Mouse (Mus musculus) adrenal gland (tissue): ENCODE results near the gene March1.

Source experiments
- intact Hi-C: fragments of 180-260 bp; cut with DNase I; formaldehyde crosslinking; loops from one replicate; pipeline ENCODE4 v1.15.1; 2025

The March1 gene

DNA sequence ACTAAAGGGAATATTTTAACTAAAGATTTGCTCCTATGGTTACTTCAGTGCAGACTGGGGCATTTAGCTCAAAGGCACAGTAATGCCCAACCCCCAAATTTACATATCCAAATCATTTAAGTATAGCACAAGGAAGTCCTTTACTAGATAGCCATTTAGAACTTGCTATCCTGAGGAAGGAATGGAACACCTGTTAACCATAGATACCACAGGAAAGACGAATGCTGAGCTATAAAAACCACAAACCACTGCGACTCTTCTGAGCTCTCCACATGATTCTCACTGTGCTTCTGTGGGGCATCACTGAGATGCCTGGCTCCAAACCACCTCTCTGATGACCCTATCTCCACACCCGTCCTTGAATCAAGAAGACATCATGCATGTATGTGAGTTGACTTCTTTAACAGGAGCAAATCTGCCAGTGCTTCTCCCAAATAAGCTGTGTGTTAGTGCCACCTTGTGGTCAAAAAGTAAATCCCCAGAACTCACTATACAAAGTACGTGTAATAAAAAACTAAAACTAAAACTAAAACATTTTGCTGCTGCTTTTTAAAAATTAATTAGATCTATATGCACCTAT lies 879.4 kb downstream of the March1 start:
- intact Hi-C loops: loop anchor here (1.0 kb wide), 1 partner anchor 47 kb away; no protein-coding TSS in a partner anchor

DNA sequence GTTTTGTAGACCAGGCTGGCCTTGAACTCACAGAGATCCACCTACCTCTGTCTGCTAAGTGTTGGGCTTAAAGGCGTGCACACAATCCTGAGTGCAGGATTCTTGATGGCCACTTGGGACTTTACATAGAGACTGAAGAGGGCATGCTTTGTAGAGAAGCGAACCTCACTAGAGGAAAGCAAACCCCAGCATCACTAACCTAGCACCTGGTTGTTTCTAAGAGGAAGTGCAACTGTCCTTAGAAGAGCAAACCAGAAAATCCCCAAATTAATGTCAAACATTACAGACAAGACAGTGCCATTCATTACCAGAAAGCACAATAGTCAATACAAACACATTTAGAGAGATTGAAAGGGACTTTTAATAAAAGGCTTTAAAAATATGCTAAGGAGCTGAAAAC lies 885.7 kb downstream of the March1 start:
- intact Hi-C loops: no loop called here

DNA sequence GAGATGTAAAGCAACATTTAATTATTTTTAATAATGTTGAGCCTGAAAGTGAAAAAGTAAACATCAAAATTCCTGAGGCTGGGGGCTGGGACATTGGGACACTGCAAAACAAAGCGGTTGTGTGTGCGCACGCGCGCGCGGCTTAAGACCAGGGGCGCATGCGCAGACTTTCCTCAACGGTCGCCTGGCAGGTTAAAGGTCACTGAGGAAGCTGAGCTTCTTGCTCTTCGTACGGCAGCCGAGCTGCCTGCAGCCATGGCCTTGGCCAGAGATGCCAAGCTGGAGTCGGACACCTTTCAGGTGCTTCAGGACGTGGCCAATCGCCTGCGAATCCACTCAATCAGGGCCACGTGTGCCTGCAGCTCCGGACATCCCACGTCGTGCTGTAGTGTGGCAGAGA lies 893.8 kb downstream of the March1 start, which contains the start of gene Tktl2:
Tktl2 (plus strand) TSS at position 220 of the 400 bp plus-strand sequence.
- intact Hi-C loops: no loop called here

DNA sequence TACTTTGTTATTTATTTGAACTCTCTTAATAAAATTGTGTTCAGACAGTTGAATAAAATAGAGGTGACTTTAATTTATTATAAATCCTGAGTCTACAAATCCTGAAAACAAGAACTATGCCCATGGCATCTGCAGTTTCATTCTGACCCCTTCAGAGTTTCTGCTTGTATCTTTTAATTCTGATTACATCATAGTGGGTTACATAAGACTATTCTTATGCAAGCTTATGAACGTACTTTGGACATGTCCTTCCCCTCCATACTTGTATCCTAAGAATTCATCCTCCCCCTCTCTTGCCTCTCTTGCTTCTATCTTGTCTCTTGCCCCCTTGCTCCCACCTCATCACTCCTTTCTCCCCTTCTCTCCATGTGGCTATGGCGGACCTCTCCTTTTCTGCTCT lies 901.4 kb downstream of the March1 start:
- intact Hi-C loops: no loop called here

DNA sequence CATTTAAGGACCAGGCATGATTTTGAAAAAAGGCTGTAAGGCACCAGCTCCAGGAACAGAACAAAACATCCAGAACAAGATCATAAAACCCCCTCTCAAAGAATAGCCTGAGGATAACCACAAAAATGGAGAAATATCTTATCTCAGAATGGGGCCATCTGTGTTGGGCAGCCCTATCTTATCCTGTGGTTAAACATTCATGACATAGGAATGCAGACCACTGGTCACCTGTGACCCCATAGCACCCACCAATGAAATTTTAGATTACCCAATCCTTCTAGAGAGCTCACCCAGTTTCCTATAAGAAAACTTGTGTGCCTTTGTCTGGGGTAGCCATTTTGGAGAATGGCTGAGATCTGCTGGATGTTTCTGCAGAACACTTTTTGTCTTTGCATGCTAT lies 902.9 kb downstream of the March1 start:
- intact Hi-C loops: no loop called here
